Mouse (Mus musculus) heart, embryonic 14.5 days (tissue): ENCODE data around the gene Med13l. TPM values are rescaled to one million over a fixed set of nuclear protein-coding genes. Genes with fewer than 3 reads are reported as not detected.

Experiments used
- ATAC-seq: fragments of 200-750 bp; cut with Nextera tagmentation; 2 replicates; pipeline ENCODE4 v1.8.0; 2017; ENCODE audit warnings: low read depth, moderate TSS enrichment; ENCODE audit not compliant: insufficient number of reproducible peaks, insufficient read depth, low FRiP score
- H3K27ac ChIP-seq, 2 experiments: fragments of 200-500 bp in 1 of 2; fragments of 300-500 bp in 1 of 2; sonication (generic) in 1 of 2; replicated peaks in 1 of 2; 2 replicates each; pipeline ENCODE4 v1.5.1; 2012 to 2014; ENCODE audit warnings: low read depth in 2 of 2, low read length in 2 of 2, control low read depth in 1 of 2, mild to moderate bottlenecking in 1 of 2, mixed read lengths in 1 of 2; ENCODE audit not compliant: control insufficient read depth in 1 of 2, insufficient read depth in 1 of 2
- H3K27me3 ChIP-seq: fragments of 300-500 bp; sonication (generic); 2 replicates; pipeline ENCODE4 v1.6.1; 2014; ENCODE audit warnings: mild to moderate bottlenecking, low read length, control low read depth; ENCODE audit not compliant: control insufficient read depth, insufficient read depth
- H3K36me3 ChIP-seq: fragments of 300-500 bp; sonication (generic); 2 replicates; pipeline ENCODE4 v1.6.1; 2014; ENCODE audit warnings: mild to moderate bottlenecking, control low read depth, low read length, mixed read lengths; ENCODE audit not compliant: control insufficient read depth, insufficient read depth
- H3K4me1 ChIP-seq, 2 experiments: fragments of 200-500 bp in 1 of 2; fragments of 300-500 bp in 1 of 2; sonication (generic) in 1 of 2; 2 replicates each; pipeline ENCODE4 v1.6.1; 2012 to 2014; ENCODE audit warnings: low read length in 2 of 2, control low read depth in 1 of 2, mixed read lengths in 1 of 2; ENCODE audit not compliant: control insufficient read depth in 2 of 2, insufficient read depth in 2 of 2
- H3K4me2 ChIP-seq: fragments of 300-500 bp; sonication (generic); 2 replicates; pipeline ENCODE4 v1.6.1; 2014; ENCODE audit warnings: mild to moderate bottlenecking, low read length
- H3K4me3 ChIP-seq, 2 experiments: fragments of 200-500 bp in 1 of 2; fragments of 300-500 bp in 1 of 2; sonication (generic) in 1 of 2; 2 replicates each; pipeline ENCODE4 v1.5.1; 2012 to 2014; ENCODE audit warnings: low read length in 2 of 2, mild to moderate bottlenecking in 2 of 2, control low read depth in 1 of 2, low read depth in 1 of 2, moderate library complexity in 1 of 2; ENCODE audit not compliant: control insufficient read depth in 1 of 2, insufficient read depth in 1 of 2
- H3K9ac ChIP-seq: fragments of 300-500 bp; sonication (generic); 2 replicates; pipeline ENCODE4 v1.6.1; 2014; ENCODE audit warnings: mild to moderate bottlenecking, low read length
- H3K9me3 ChIP-seq: fragments of 300-500 bp; sonication (generic); 2 replicates; pipeline ENCODE4 v1.6.1; 2016; ENCODE audit warnings: low read length, control low read depth; ENCODE audit not compliant: control insufficient read depth
- WGBS: fragments of 180-500 bp; shearing (Covaris S2); extraction: QIAGEN DNeasy Blood & Tissue Kit; methylation state at CpG from one replicate; pipeline ENCODE4 v1.1.7; 2014; 5-methylcytosine and 5-hydroxymethylcytosine counted together
- polyA plus RNA-seq: library from polyadenylated mRNA; unstranded; fragments of >200 nt; fragmentation: Nextera tagmentation; extraction: Ambion mirVana; gene quantifications from 2 replicates; pipeline ENCODE4 v1.2.1, GENCODE M21; 2014

Gene Med13l
- polyA plus RNA-seq, 1 experiment from 2014 or later: 9.0 TPM

DNA sequence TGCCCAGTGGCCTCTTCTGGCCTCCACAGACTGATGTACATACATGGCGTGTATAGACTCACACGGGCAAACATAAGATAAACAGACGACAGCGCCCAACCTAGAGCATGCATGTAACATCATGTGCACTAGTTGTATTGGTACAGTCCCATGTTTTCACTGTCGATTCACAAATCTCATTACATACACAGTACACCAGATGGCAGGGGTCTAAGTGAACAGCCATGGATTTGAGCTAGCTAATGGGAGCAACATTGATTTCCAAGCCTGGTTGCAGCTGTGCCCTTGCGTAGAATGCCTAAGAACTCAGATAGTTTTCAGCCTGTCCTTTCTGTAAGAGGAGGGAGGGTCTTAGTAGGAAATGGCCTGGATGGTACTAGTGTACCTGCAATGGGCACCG lies 155.0 kb downstream of the Med13l start:
- Histone ChIP-seq H3K36me3 (no peaks in the 10 kb centered on the region), H3K9ac (no peak overlapping the region), H3K4me1 (peaks cover 21 to 24% of the 10 kb centered on the region in 2 experiments), H3K27ac (no peak overlapping the region), H3K4me2 (no peak overlapping the region), H3K9me3 (no peaks in the 10 kb centered on the region), H3K27me3 (no peaks in the 10 kb centered on the region), H3K4me3 (no peak overlapping the region)
- WGBS: 94% methylated on average over 7 of the region's 7 CpGs
- no peak for ATAC-seq

- Histone ChIP-seq H3K9ac (peak overlapping the region; percentile 54), H3K9me3 (no peaks in the 10 kb centered on the region), H3K36me3 (peaks cover 3% of the 10 kb centered on the region), H3K27ac (peak overlapping the region; percentile 46 to 53; a peak in 3 of 4 replicates), H3K4me3 (no peak overlapping the region; a peak in 1 of 4 replicates), H3K27me3 (no peaks in the 10 kb centered on the region), H3K4me2 (peak overlapping the region; percentile 58), H3K4me1 (peaks cover 21 to 24% of the 10 kb centered on the region in 2 experiments)
- ATAC-seq: no peak
- 22% methylated on average over 14 of the region's 14 CpGs for WGBS
Observed at GRCm38 (mm10) chr5:118716295-118717271, 156.1 kb downstream of the Med13l start.

GRCm38 (mm10) chr5:118717456-118717855 lies 157.0 kb downstream of the Med13l start:
- H3K4me1 ChIP-seq: peaks cover 21 to 24% of the 10 kb centered on the region in 2 experiments
- H3K9ac ChIP-seq: no peak overlapping the region
- no peaks in the 10 kb centered on the region for H3K27me3 ChIP-seq
- H3K36me3 ChIP-seq: peaks cover 12% of the 10 kb centered on the region
- ATAC-seq: no peak
- H3K4me2 ChIP-seq: no peak overlapping the region
- no peaks in the 10 kb centered on the region for H3K9me3 ChIP-seq
- 62% methylated on average over 10 of the region's 10 CpGs for WGBS
- no peak overlapping the region for H3K4me3 ChIP-seq
- H3K27ac ChIP-seq: no peak overlapping the region

DNA sequence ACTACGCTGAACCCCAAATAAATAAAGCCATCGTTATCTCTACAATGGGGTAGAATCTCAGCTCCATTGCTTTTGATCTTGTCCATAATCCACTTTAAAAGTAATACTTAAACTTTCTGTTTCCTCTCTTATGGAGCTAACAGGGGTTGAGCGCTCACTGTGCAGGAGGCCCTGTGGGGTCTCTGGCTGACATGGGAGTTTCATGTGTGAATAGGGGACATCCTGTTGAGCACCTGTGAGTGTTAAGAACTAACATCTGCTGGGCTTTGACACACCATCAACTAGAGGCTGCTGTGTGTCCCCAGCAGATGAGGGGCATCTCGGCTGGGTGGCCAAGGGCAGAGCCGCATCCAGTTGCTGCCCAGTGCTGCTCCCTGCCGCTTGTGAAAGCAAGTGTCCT lies 157.6 kb downstream of the Med13l start:
- Histone ChIP-seq H3K4me3 (no peak overlapping the region), H3K36me3 (peaks cover 12% of the 10 kb centered on the region), H3K27me3 (no peaks in the 10 kb centered on the region), H3K4me1 (peaks cover 21 to 28% of the 10 kb centered on the region in 2 experiments), H3K9ac (no peak overlapping the region), H3K27ac (no peak overlapping the region), H3K9me3 (no peaks in the 10 kb centered on the region), H3K4me2 (no peak overlapping the region)
- ATAC-seq: no peak
- WGBS: 81% methylated on average over 6 of the region's 6 CpGs

DNA sequence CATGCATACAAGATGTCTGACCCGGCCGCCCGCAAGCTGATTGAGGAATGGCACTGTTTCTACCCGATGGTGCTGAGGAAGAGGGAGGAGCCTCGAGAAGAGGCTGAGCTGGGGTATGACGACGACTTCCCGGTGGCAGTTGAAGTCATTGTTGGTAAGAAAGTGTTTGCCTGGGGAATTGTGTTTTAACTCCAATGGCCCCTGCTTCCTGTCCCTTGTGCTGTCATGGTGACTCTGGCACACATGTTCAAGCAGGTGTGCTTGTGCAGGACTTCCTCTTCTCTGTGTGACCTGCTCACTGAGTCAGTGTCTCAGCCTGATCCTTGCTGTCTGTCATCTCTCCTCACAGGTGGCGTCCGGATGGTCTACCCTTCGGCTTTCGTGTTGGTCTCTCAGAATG lies 160.9 kb downstream of the Med13l start:
- Histone ChIP-seq H3K4me2 (no peak overlapping the region), H3K9me3 (no peaks in the 10 kb centered on the region), H3K27ac (no peak overlapping the region), H3K27me3 (no peaks in the 10 kb centered on the region), H3K4me1 (peaks cover 14 to 20% of the 10 kb centered on the region in 2 experiments), H3K36me3 (peaks cover 34% of the 10 kb centered on the region), H3K9ac (no peak overlapping the region), H3K4me3 (no peak overlapping the region)
- ATAC-seq: no peak
- 82% methylated on average over 12 of the region's 12 CpGs for WGBS

DNA sequence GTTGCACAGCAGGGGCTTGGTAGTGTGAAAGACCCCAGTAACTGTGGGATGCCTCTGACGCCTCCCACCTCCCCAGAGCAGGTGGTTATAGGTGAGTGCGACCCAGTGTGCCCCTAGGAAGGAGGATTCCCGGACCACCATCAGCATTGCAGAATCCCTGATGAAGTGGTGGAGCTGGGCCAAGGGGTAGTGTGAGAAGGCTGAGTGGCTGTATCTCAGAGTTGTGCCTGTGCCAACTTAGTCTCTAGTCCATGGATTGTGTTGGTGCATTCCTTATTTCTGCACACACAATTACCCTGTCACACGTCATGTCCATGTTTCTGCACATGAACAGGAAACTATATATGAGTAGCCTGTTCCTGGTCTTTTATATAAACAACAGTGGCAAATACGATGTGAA lies 161.4 kb downstream of the Med13l start:
- H3K4me3 ChIP-seq: no peak overlapping the region
- no peaks in the 10 kb centered on the region for H3K27me3 ChIP-seq
- 86% methylated on average over 5 of the region's 5 CpGs for WGBS
- no peak overlapping the region for H3K27ac ChIP-seq
- peaks cover 11 to 16% of the 10 kb centered on the region in 2 experiments for H3K4me1 ChIP-seq
- peaks cover 38% of the 10 kb centered on the region for H3K36me3 ChIP-seq
- no peak for ATAC-seq
- no peak overlapping the region for H3K4me2 ChIP-seq
- no peak overlapping the region for H3K9ac ChIP-seq
- no peaks in the 10 kb centered on the region for H3K9me3 ChIP-seq

GRCm38 (mm10) chr5:118722456-118722855 lies 162.0 kb downstream of the Med13l start:
- no peak overlapping the region for H3K4me3 ChIP-seq
- H3K4me2 ChIP-seq: no peak overlapping the region
- no peaks in the 10 kb centered on the region for H3K27me3 ChIP-seq
- H3K27ac ChIP-seq: no peak overlapping the region
- peaks cover 8 to 10% of the 10 kb centered on the region in 2 experiments for H3K4me1 ChIP-seq
- no peak overlapping the region for H3K9ac ChIP-seq
- no peak for ATAC-seq
- H3K9me3 ChIP-seq: no peaks in the 10 kb centered on the region
- peaks cover 45% of the 10 kb centered on the region for H3K36me3 ChIP-seq
- 69% methylated on average over 3 of the region's 3 CpGs for WGBS
